Mouse (Mus musculus) forebrain, postnatal 0 days (tissue): ENCODE data around the gene Olfr488. TPM values are rescaled to one million over a fixed set of nuclear protein-coding genes. Genes with fewer than 3 reads are reported as not detected.
"Not testable (repeated sequence)": the region's sequence is repeated elsewhere in the genome, so short reads cannot be mapped to it uniquely, and the experiment has no call there.

Experiments
- ATAC-seq: fragments of 200-750 bp; cut with Nextera tagmentation; 2 replicates; pipeline ENCODE4 v1.8.0; 2017; ENCODE audit warnings: mild to moderate bottlenecking, moderate library complexity
- DNase-seq: peaks from one replicate; pipeline ENCODE4 v3.0.0-alpha.2; 2015
- H3K27ac ChIP-seq: fragments of 300-500 bp; sonication (generic); 2 replicates; pipeline ENCODE4 v1.5.1; 2014; ENCODE audit warnings: low read depth, mild to moderate bottlenecking, antibody characterized with exemption, low read length, moderate library complexity, mixed read lengths
- H3K27me3 ChIP-seq: fragments of 300-500 bp; sonication (generic); 2 replicates; pipeline ENCODE4 v1.6.1; 2014; ENCODE audit warnings: mild to moderate bottlenecking, low read length, mixed read lengths; ENCODE audit not compliant: insufficient read depth
- H3K36me3 ChIP-seq: fragments of 300-500 bp; sonication (generic); 2 replicates; pipeline ENCODE4 v1.6.1; 2014; ENCODE audit warnings: mild to moderate bottlenecking, moderate library complexity; ENCODE audit not compliant: insufficient read depth
- H3K4me1 ChIP-seq: fragments of 300-500 bp; sonication (generic); 2 replicates; pipeline ENCODE4 v1.6.1; 2014; ENCODE audit warnings: antibody characterized with exemption; ENCODE audit not compliant: insufficient read depth
- H3K4me2 ChIP-seq: fragments of 300-500 bp; sonication (generic); 2 replicates; pipeline ENCODE4 v1.6.1; 2014; ENCODE audit warnings: low read depth, mild to moderate bottlenecking, moderate library complexity
- H3K4me3 ChIP-seq: fragments of 300-500 bp; sonication (generic); 2 replicates; pipeline ENCODE4 v1.5.1; 2014; ENCODE audit warnings: low read depth, low read length, mixed read lengths
- H3K9ac ChIP-seq: fragments of 300-500 bp; sonication (generic); 2 replicates; pipeline ENCODE4 v1.6.1; 2014; ENCODE audit warnings: mild to moderate bottlenecking
- H3K9me3 ChIP-seq: fragments of 300-500 bp; sonication (generic); 2 replicates; pipeline ENCODE4 v1.6.1; 2016; ENCODE audit warnings: low read length
- CTCF ChIP-seq: sonication (generic); IDR thresholded peaks from 2 replicates; pipeline ENCODE4 v1.5.1; 2016; ENCODE audit warnings: antibody characterized with exemption, control low read depth, low read depth
- WGBS: fragments of 180-500 bp; shearing (Covaris S2); extraction: QIAGEN DNeasy Blood & Tissue Kit; methylation state at CpG from one replicate; pipeline ENCODE4 v1.1.7; 2014; 5-methylcytosine and 5-hydroxymethylcytosine counted together
- polyA plus RNA-seq: library from polyadenylated mRNA; unstranded; fragments of >200 nt; fragmentation: Nextera tagmentation; extraction: Ambion mirVana; gene quantifications from 2 replicates; pipeline ENCODE4 v1.2.1, GENCODE M21; 2015
- total RNA-seq: library from RNA; depleted of rRNA; stranded (reverse); fragments of >200 nt; gene quantifications from 2 replicates; pipeline ENCODE4 v1.2.3, GENCODE M21; 2014; rRNA removed

The Olfr488 gene
- total RNA-seq (not detected in 2 replicates), polyA plus RNA-seq (not detected in 2 replicates)

- Histone ChIP-seq H3K36me3 (no peaks in the 10 kb centered on the region), H3K4me1 (no peaks in the 10 kb centered on the region), H3K27ac (no peak within 1 kb of the TSS), H3K9me3 (no peaks in the 10 kb centered on the region), H3K27me3 (no peaks in the 10 kb centered on the region), H3K4me2 (no peak within 1 kb of the TSS), H3K4me3 (no peak within 1 kb of the TSS), H3K9ac (no peak within 1 kb of the TSS)
- TF ChIP-seq CTCF, result no peak
- ATAC-seq, result no peak
- DNase-seq, result no peak
These were observed at the start of gene Olfr488 for GRCm38 (mm10) chr7:108258247-108258646. TSS of gene Olfr488 (minus strand) at chr7:108258347.

- Histone ChIP-seq H3K27me3 (no peaks in the 10 kb centered on the region), H3K36me3 (no peaks in the 10 kb centered on the region), H3K4me1 (no peaks in the 10 kb centered on the region), H3K9ac (no peak within 1 kb of the TSS), H3K4me3 (no peak within 1 kb of the TSS), H3K4me2 (no peak within 1 kb of the TSS), H3K27ac (no peak within 1 kb of the TSS), H3K9me3 (no peaks in the 10 kb centered on the region)
- TF ChIP-seq CTCF, result no peak
- no peak for ATAC-seq
- no peak for DNase-seq
These were observed 30.7 kb upstream of the Olfr488 start, which contains the start of gene Olfr490 for GRCm38 (mm10) chr7:108288834-108289233. TSS of gene Olfr490 (minus strand) at chr7:108288934.

GRCm38 (mm10) chr7:108233551-108233950 is 24.6 kb downstream of the Olfr488 start:
- no peaks in the 10 kb centered on the region for H3K9me3 ChIP-seq
- H3K27ac ChIP-seq, result no peak overlapping the region
- H3K4me2 ChIP-seq, result no peak overlapping the region
- TF ChIP-seq CTCF, result no peak
- ATAC-seq (no peak), DNase-seq (no peak)
- no peak overlapping the region for H3K4me3 ChIP-seq
- no peaks in the 10 kb centered on the region for H3K27me3 ChIP-seq
- no peaks in the 10 kb centered on the region for H3K36me3 ChIP-seq
- no peak overlapping the region for H3K9ac ChIP-seq
- 73% methylated on average over 3 of the region's 3 CpGs for WGBS
- H3K4me1 ChIP-seq, result no peaks in the 10 kb centered on the region

GRCm38 (mm10) chr7:108214536-108214935 is 43.6 kb downstream of the Olfr488 start, which contains the start of gene Olfr487:
TSS of gene Olfr487 (minus strand) at chr7:108214636.
- not testable (repeated sequence) for H3K27ac ChIP-seq, H3K4me3 ChIP-seq, H3K9ac ChIP-seq, H3K36me3 ChIP-seq, H3K4me1 ChIP-seq, DNase-seq, H3K9me3 ChIP-seq, ATAC-seq, H3K27me3 ChIP-seq, H3K4me2 ChIP-seq

Other genes starting within 250 kb of the Olfr488 start
- gene Olfr478, start 224.4 kb downstream of the Olfr488 start, total RNA-seq, result not detected in 2 replicates
- not detected in 2 replicates for gene Olfr478, start 224.4 kb downstream of the Olfr488 start, polyA plus RNA-seq
- gene Olfr479, start 207.7 kb downstream of the Olfr488 start, total RNA-seq, result not detected in 2 replicates
- not detected in 2 replicates for gene Olfr479, start 207.7 kb downstream of the Olfr488 start, polyA plus RNA-seq
- gene Olfr480, start 191.0 kb downstream of the Olfr488 start, total RNA-seq, result not detected in 2 replicates
- not detected in 2 replicates for gene Olfr480, start 191.0 kb downstream of the Olfr488 start, polyA plus RNA-seq
- gene Olfr481, start 178.5 kb downstream of the Olfr488 start, total RNA-seq, result not detected in 2 replicates
- gene Olfr481, start 178.5 kb downstream of the Olfr488 start, polyA plus RNA-seq, result not detected in 2 replicates
- not detected in 2 replicates for gene Olfr482, start 160.8 kb downstream of the Olfr488 start, total RNA-seq
- gene Olfr482, start 160.8 kb downstream of the Olfr488 start, polyA plus RNA-seq, result 0.08 TPM in 1 of 2 replicates, not detected in the other
- gene Olfr483, start 157.5 kb downstream of the Olfr488 start, total RNA-seq, result not detected in 2 replicates
- gene Olfr483, start 157.5 kb downstream of the Olfr488 start, polyA plus RNA-seq, result not detected in 2 replicates
- gene Olfr484, start 130.9 kb downstream of the Olfr488 start, total RNA-seq, result not detected in 2 replicates
- not detected in 2 replicates for gene Olfr484, start 130.9 kb downstream of the Olfr488 start, polyA plus RNA-seq
- gene Olfr485, start 98.5 kb downstream of the Olfr488 start, total RNA-seq, result not detected in 2 replicates
- not detected in 2 replicates for gene Olfr485, start 98.5 kb downstream of the Olfr488 start, polyA plus RNA-seq
- not detected in 2 replicates for gene Olfr486, start 85.6 kb downstream of the Olfr488 start, total RNA-seq
- gene Olfr486, start 85.6 kb downstream of the Olfr488 start, polyA plus RNA-seq, result not detected in 2 replicates
- not detected in 2 replicates for gene Olfr487, start 43.7 kb downstream of the Olfr488 start, total RNA-seq
- not detected in 2 replicates for gene Olfr487, start 43.7 kb downstream of the Olfr488 start, polyA plus RNA-seq
- not detected in 2 replicates for gene Olfr490, start 30.6 kb upstream of the Olfr488 start, total RNA-seq
- gene Olfr490, start 30.6 kb upstream of the Olfr488 start, polyA plus RNA-seq, result not detected in 2 replicates
- gene Olfr491, start 55.1 kb upstream of the Olfr488 start, total RNA-seq, result not detected in 2 replicates
- not detected in 2 replicates for gene Olfr491, start 55.1 kb upstream of the Olfr488 start, polyA plus RNA-seq
- gene Olfr492, start 65.3 kb upstream of the Olfr488 start, total RNA-seq, result not detected in 2 replicates
- gene Olfr492, start 65.3 kb upstream of the Olfr488 start, polyA plus RNA-seq, result not detected in 2 replicates
- gene Olfr493, start 88.6 kb upstream of the Olfr488 start, total RNA-seq, result not detected in 2 replicates
- not detected in 2 replicates for gene Olfr493, start 88.6 kb upstream of the Olfr488 start, polyA plus RNA-seq
- not detected in 2 replicates for gene Olfr494, start 107.0 kb upstream of the Olfr488 start, total RNA-seq
- gene Olfr494, start 107.0 kb upstream of the Olfr488 start, polyA plus RNA-seq, result not detected in 2 replicates
- gene Olfr495, start 134.8 kb upstream of the Olfr488 start, total RNA-seq, result not detected in 2 replicates
- not detected in 2 replicates for gene Olfr495, start 134.8 kb upstream of the Olfr488 start, polyA plus RNA-seq
- gene Olfr497, start 162.1 kb upstream of the Olfr488 start, total RNA-seq, result not detected in 2 replicates
- not detected in 2 replicates for gene Olfr497, start 162.1 kb upstream of the Olfr488 start, polyA plus RNA-seq
- gene Olfr498, start 207.0 kb upstream of the Olfr488 start, total RNA-seq, result not detected in 2 replicates
- gene Olfr498, start 207.0 kb upstream of the Olfr488 start, polyA plus RNA-seq, result not detected in 2 replicates